Mouse (Mus musculus): ENCODE data around the gene Mcl1. TPM values are rescaled to one million over a fixed set of nuclear protein-coding genes. Genes with fewer than 3 reads are reported as not detected.

Mcl1 gene
- total and polyA plus RNA-seq, 2 experiments from 2014 or later, result 42.8 to 105 TPM

DNA sequence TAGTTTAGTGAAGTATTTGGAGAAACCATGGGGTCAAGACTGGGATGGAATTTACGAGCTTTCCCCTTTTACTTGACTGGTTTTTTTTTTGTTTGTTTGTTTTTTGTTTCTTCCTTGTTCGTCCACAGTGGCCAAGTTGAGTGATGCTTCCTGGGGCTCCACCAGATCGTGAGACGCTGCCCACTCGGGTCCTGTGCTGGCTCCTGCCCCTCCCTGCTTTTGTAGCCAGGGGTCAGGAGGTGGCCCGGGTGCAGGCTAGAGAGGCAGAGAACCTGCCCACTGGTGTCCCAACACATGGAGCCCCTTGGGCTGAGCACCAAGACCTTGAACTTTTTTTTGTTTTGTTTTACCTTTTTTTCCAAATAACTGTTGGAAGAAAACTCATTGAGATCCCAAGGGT lies 27.3 kb upstream of the Mcl1 start:
- H3K9ac ChIP-seq (replicated peaks; ENCODE audit: low read length, poor library complexity, severe bottlenecking), result no peak overlapping the region
- TF ChIP-seq CTCF (IDR thresholded peaks at IDR 0.05), result no peak
- no peak for ATAC-seq (ENCODE audit: low FRiP score)
- H3K9me3 ChIP-seq (ENCODE audit: low read length), result no peaks in the 10 kb centered on the region
- WGBS, result 83% methylated on average over 6 of the region's 6 CpGs
- H3K27me3 ChIP-seq (ENCODE audit: insufficient read depth, low read length), result no peaks in the 10 kb centered on the region
- no peak overlapping the region for H3K4me2 ChIP-seq (ENCODE audit: low read depth, low read length, poor library complexity, severe bottlenecking)
- DNase-seq (ENCODE audit: low spot score), result no peak
- no peak overlapping the region for H3K27ac ChIP-seq (ENCODE audit: low read depth, low read length)
- H3K4me1 ChIP-seq (ENCODE audit: insufficient read depth, low read length), result peaks cover under 1% of the 10 kb centered on the region; the same call in 1 of the 2 replicates
- no peak overlapping the region for H3K4me3 ChIP-seq (ENCODE audit: low read depth, low read length)
- peaks cover 70% of the 10 kb centered on the region for H3K36me3 ChIP-seq (ENCODE audit: insufficient read depth, low read length)

DNA sequence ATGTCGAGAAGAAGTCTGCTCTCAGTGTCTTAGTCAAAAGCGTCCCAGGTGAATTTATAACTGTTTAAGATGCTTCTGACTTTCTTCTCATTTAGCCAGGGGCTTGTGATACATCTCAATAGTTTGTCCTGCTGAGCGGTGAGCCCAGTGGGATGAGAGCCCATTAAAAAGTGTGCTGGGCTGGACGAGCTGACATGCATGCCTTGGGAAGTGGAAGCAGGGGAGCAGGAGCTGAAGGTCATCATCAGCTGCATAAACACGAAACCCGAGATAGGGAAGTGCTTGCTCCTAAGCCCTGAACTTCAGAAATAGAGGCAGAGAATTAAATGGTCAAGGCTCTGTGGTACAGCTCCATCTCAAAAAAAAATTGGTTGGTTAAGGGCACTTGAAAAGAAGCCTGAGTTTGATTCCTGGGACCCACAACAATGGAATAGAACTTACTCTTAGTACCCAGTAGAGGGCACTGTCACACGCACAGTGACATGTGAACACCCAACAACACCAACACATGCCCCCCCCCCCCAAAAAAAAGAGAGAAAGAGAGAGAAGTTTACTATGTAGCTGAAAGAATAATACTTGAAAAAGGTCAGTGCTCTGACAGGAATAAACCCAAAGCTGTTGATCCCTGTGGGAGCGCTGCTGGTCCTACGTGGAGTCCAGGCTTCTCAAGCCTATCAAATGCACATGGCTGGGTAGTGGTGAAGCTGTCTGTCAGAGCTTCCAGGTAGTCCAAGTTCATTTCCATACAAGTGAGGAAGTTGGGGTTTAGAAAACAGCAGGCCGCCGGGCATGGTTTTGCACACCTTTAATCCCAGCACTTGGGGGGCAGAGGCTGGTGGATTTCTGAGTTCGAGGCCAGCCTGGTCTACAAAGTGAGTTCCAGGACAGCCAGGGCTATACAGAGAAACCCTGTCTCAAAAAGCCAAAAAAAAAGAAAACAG lies 25.7 kb upstream of the Mcl1 start:
- Histone ChIP-seq H3K36me3 (ENCODE audit: insufficient read depth, low read length) (peaks cover 71% of the 10 kb centered on the region), H3K9ac (replicated peaks; ENCODE audit: low read length, poor library complexity, severe bottlenecking) (no peak overlapping the region), H3K4me2 (ENCODE audit: low read depth, low read length, poor library complexity, severe bottlenecking) (no peak overlapping the region), H3K4me3 (ENCODE audit: low read depth, low read length) (no peak overlapping the region), H3K27me3 (ENCODE audit: insufficient read depth, low read length) (no peaks in the 10 kb centered on the region), H3K9me3 (ENCODE audit: low read length) (no peaks in the 10 kb centered on the region), H3K27ac (ENCODE audit: low read depth, low read length) (no peak overlapping the region), H3K4me1 (ENCODE audit: insufficient read depth, low read length) (no peaks in the 10 kb centered on the region)
- DNase-seq (ENCODE audit: low spot score) (peak; percentile 46), ATAC-seq (ENCODE audit: low FRiP score) (no peak; the same call in 1 of the 2 replicates)
- 76% methylated on average over 12 of the region's 12 CpGs for WGBS
- TF ChIP-seq CTCF (IDR thresholded peaks at IDR 0.05), result peak; percentile 68

DNA sequence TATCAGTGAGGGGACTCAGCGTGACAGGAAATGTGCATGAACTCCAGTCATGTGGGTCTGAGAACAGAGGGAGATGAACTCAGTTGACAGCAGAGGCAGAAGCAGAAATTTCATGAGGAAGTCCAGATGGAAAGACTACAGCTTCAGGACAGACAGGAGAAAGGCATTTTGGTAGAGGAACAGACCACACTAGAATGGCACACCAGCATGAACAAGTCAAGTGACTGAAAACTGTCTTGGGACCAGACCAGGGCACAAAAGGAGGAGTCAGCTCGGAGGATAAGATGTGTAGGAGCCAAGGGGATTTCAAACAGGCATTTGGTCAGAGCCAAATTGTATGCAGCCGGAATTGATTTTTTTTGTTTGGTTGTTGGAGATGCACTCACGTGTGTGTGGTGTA lies 23.0 kb upstream of the Mcl1 start:
- no peaks in the 10 kb centered on the region for H3K4me1 ChIP-seq (ENCODE audit: insufficient read depth, low read length)
- TF ChIP-seq CTCF (IDR thresholded peaks at IDR 0.05), result no peak
- no peaks in the 10 kb centered on the region for H3K27me3 ChIP-seq (ENCODE audit: insufficient read depth, low read length)
- H3K9ac ChIP-seq (replicated peaks; ENCODE audit: low read length, poor library complexity, severe bottlenecking), result no peak overlapping the region
- no peak for ATAC-seq (ENCODE audit: low FRiP score)
- no peak overlapping the region for H3K27ac ChIP-seq (ENCODE audit: low read depth, low read length)
- no peak for DNase-seq (ENCODE audit: low spot score)
- peaks cover 50% of the 10 kb centered on the region; the same call in 1 of the 2 replicates for H3K36me3 ChIP-seq (ENCODE audit: insufficient read depth, low read length)
- H3K9me3 ChIP-seq (ENCODE audit: low read length), result no peaks in the 10 kb centered on the region
- WGBS, result 80% methylated on average over 4 of the region's 4 CpGs
- no peak overlapping the region for H3K4me2 ChIP-seq (ENCODE audit: low read depth, low read length, poor library complexity, severe bottlenecking)
- H3K4me3 ChIP-seq (ENCODE audit: low read depth, low read length), result no peak overlapping the region

DNA sequence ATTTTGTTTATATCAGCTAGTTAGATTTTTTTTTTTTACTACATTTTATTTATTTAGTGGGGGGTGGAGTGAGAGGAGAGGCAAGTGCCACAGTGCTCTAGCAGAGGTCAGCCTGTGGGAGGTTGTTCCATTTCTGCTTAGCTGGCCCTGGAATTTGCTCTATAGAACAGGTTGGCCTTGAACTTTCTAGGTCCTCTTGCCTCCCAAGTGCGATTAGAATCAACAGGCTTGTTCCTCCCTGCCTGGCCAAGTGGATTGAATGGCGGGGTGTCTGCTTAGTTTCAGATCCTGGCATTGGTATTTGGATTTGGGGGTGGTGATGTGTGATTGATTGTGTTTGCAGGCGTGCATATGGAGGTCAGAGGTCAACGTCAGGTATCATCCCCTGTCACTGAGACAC lies 22.5 kb upstream of the Mcl1 start:
- no peak overlapping the region for H3K27ac ChIP-seq (ENCODE audit: low read depth, low read length)
- ATAC-seq (ENCODE audit: low FRiP score), result no peak
- no peak overlapping the region for H3K4me3 ChIP-seq (ENCODE audit: low read depth, low read length)
- H3K36me3 ChIP-seq (ENCODE audit: insufficient read depth, low read length), result peaks cover 46% of the 10 kb centered on the region; the same call in 1 of the 2 replicates
- H3K27me3 ChIP-seq (ENCODE audit: insufficient read depth, low read length), result no peaks in the 10 kb centered on the region
- TF ChIP-seq CTCF (IDR thresholded peaks at IDR 0.05), result no peak
- no peak overlapping the region for H3K9ac ChIP-seq (replicated peaks; ENCODE audit: low read length, poor library complexity, severe bottlenecking)
- no peak overlapping the region for H3K4me2 ChIP-seq (ENCODE audit: low read depth, low read length, poor library complexity, severe bottlenecking)
- DNase-seq (ENCODE audit: low spot score), result no peak
- no peaks in the 10 kb centered on the region for H3K9me3 ChIP-seq (ENCODE audit: low read length)
- no peaks in the 10 kb centered on the region for H3K4me1 ChIP-seq (ENCODE audit: insufficient read depth, low read length)
- WGBS, result 85% methylated on average over 4 of the region's 4 CpGs

DNA sequence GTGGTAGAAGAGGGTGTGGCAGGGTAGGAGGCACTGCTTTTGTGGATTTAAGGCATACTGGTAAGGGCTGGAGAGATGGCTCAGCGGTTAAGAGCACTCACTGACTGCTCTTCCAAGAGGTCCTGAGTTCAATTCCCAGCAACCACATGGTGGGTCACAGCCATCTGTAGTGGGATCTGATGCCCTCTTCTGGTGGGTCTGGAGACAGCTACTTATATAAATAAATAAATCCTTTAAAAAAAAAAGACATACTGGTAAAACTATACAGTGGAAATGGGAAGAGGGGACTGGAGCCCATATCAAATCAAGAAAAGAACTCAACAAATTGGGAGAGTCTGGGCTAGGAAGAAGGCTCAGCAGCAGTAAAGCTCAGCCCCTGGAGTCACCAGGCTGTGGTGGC lies 18.9 kb upstream of the Mcl1 start:
- Histone ChIP-seq H3K27ac (ENCODE audit: low read depth, low read length) (no peak overlapping the region), H3K27me3 (ENCODE audit: insufficient read depth, low read length) (no peaks in the 10 kb centered on the region), H3K9ac (replicated peaks; ENCODE audit: low read length, poor library complexity, severe bottlenecking) (no peak overlapping the region), H3K4me2 (ENCODE audit: low read depth, low read length, poor library complexity, severe bottlenecking) (no peak overlapping the region), H3K36me3 (ENCODE audit: insufficient read depth, low read length) (peaks cover 19% of the 10 kb centered on the region; the same call in 1 of the 2 replicates), H3K4me3 (ENCODE audit: low read depth, low read length) (no peak overlapping the region), H3K4me1 (ENCODE audit: insufficient read depth, low read length) (no peaks in the 10 kb centered on the region), H3K9me3 (ENCODE audit: low read length) (no peaks in the 10 kb centered on the region)
- TF ChIP-seq CTCF (IDR thresholded peaks at IDR 0.05), result 0 out of 2 replicates have a peak, but pooled peaks have one; percentile 20
- no peak for ATAC-seq (ENCODE audit: low FRiP score)
- 100% methylated on average over 1 of the region's 1 CpGs for WGBS
- no peak for DNase-seq (ENCODE audit: low spot score)

DNA sequence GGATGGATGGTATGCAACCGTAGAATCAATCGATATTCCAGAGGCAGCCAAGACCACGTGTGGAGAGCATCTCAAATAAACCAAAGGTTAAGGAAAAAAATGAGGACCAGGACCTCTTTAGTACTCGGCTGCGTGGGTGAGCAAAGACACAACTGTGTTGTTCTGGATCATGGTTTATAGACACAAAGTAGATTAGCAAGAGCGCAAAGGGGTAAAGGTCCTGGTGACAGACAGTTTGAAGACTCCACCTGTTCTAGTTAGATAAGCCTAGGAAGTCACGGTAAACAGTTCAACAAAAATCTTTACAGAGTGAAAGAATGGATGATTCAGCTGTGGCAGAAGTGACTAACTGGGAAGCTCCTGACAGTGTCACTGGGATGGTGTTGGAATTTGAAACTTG lies 15.5 kb upstream of the Mcl1 start:
- ATAC-seq (ENCODE audit: low FRiP score), result no peak
- Histone ChIP-seq H3K27me3 (ENCODE audit: insufficient read depth, low read length) (no peaks in the 10 kb centered on the region), H3K4me1 (ENCODE audit: insufficient read depth, low read length) (no peaks in the 10 kb centered on the region), H3K9ac (replicated peaks; ENCODE audit: low read length, poor library complexity, severe bottlenecking) (no peak overlapping the region), H3K4me2 (ENCODE audit: low read depth, low read length, poor library complexity, severe bottlenecking) (no peak overlapping the region), H3K27ac (ENCODE audit: low read depth, low read length) (no peak overlapping the region), H3K4me3 (ENCODE audit: low read depth, low read length) (no peak overlapping the region), H3K36me3 (ENCODE audit: insufficient read depth, low read length) (no peaks in the 10 kb centered on the region), H3K9me3 (ENCODE audit: low read length) (no peaks in the 10 kb centered on the region)
- TF ChIP-seq CTCF (IDR thresholded peaks at IDR 0.05), result no peak
- WGBS, result 91% methylated on average over 7 of the region's 7 CpGs
- no peak for DNase-seq (ENCODE audit: low spot score)

All from midbrain, postnatal 0 days (tissue).